Mouse (Mus musculus) gastrocnemius, adult 8-10 months (tissue): ENCODE data around the gene Gpkow. TPM values are rescaled to one million over a fixed set of nuclear protein-coding genes. Genes with fewer than 3 reads are reported as not detected.
"Not testable (repeated sequence)": the region's sequence is repeated elsewhere in the genome, so short reads cannot be mapped to it uniquely, and the experiment has no call there.

ENCODE experiments used
- DNase-seq, 2 experiments: peaks; one replicate each; pipeline ENCODE4 v3.0.0; 2022; ENCODE audit warnings: low spot score in 2 of 2
- total RNA-seq, 4 experiments: library from RNA; stranded (reverse); gene quantifications; 2 replicates each; pipeline ENCODE4 v1.2.4; 2022

Gene Gpkow
- total RNA-seq, 4 experiments from 2014 or later: 12.4 to 13.2 (median 12.7) TPM

GRCm38 (mm10) chrX:7744940-7745339, 48.0 kb downstream of the Gpkow start:
- no peak for DNase-seq

GRCm38 (mm10) chrX:7745429-7745828, 48.5 kb downstream of the Gpkow start:
- no peak for DNase-seq

- peak in 1 of 2 experiments; percentile 42 for DNase-seq
Observed at GRCm38 (mm10) chrX:7750432-7751116, 53.6 kb downstream of the Gpkow start, which contains the start of gene Ccdc120. Gene Ccdc120 (minus strand): TSS chrX:7750905.

- not testable (repeated sequence) for DNase-seq
Observed at GRCm38 (mm10) chrX:7753627-7754026, 56.7 kb downstream of the Gpkow start.

Other genes starting within 250 kb of the Gpkow start
- under 1 TPM in 2 of 4 experiments, not detected in 2; 0.19 to 0.59 TPM for gene Foxp3, start 123.5 kb upstream of the Gpkow start, total RNA-seq
- gene Ppp1r3f, start 122.8 kb upstream of the Gpkow start, total RNA-seq: 1 to 10 TPM; 2.4 to 4.7 (median 4.3) TPM
- 10 to 100 TPM; 10.1 to 13.8 (median 11.6) TPM for gene Ccdc22, start 91.6 kb upstream of the Gpkow start, total RNA-seq
- gene Cacna1f, start 90.0 kb upstream of the Gpkow start, total RNA-seq: not detected
- gene Syp, start 58.7 kb upstream of the Gpkow start, total RNA-seq: 1 to 10 TPM in 3 of 4 experiments, under 1 TPM in 1; 0.73 to 4.3 (median 2.2) TPM
- gene Prickle3, start 39.9 kb upstream of the Gpkow start, total RNA-seq: 10 to 100 TPM; 13.4 to 22.6 (median 17.0) TPM
- gene Plp2, start 25.7 kb upstream of the Gpkow start, total RNA-seq: 10 to 100 TPM; 29.6 to 34.3 (median 33.3) TPM
- 10 to 100 TPM; 21.4 to 25.1 (median 22.7) TPM for gene Magix, start 15.9 kb upstream of the Gpkow start, total RNA-seq
- 10 to 100 TPM; 34.5 to 41.8 (median 37.8) TPM for gene Wdr45, start 17.2 kb downstream of the Gpkow start, total RNA-seq
- gene Gm45208, start 25.1 kb downstream of the Gpkow start, total RNA-seq: under 1 TPM in 1 of 4 experiments, not detected in 3; 0.83 TPM
- gene Praf2, start 31.3 kb downstream of the Gpkow start, total RNA-seq: 1 to 10 TPM; 3.6 to 4.6 (median 3.7) TPM
- gene Ccdc120, start 53.8 kb downstream of the Gpkow start, total RNA-seq: 1 to 10 TPM in 1 of 4 experiments, under 1 TPM in 2, not detected in 1; 0.34 to 1.1 (median 0.86) TPM
- gene Tfe3, start 65.4 kb downstream of the Gpkow start, total RNA-seq: 1 to 10 TPM; 6.0 to 8.1 (median 7.6) TPM
- gene Gripap1, start 92.6 kb downstream of the Gpkow start, total RNA-seq: 10 to 100 TPM; 15.5 to 19.4 (median 16.1) TPM
- under 1 TPM; 0.05 to 0.16 (median 0.12) TPM for gene Kcnd1, start 125.2 kb downstream of the Gpkow start, total RNA-seq
- gene Otud5, start 144.2 kb downstream of the Gpkow start, total RNA-seq: 10 to 100 TPM; 13.8 to 17.8 (median 15.6) TPM
- 1 to 10 TPM; 1.1 to 3.3 (median 1.7) TPM for gene Pim2, start 181.1 kb downstream of the Gpkow start, total RNA-seq
- gene Slc35a2, start 186.9 kb downstream of the Gpkow start, total RNA-seq: 10 to 100 TPM in 2 of 4 experiments, 1 to 10 TPM in 2; 8.5 to 11.3 (median 10.2) TPM
- 10 to 100 TPM; 17.3 to 20.6 (median 19.3) TPM for gene Pqbp1, start 202.1 kb downstream of the Gpkow start, total RNA-seq
- 10 to 100 TPM; 47.8 to 58.6 (median 53.9) TPM for gene Timm17b, start 202.2 kb downstream of the Gpkow start, total RNA-seq
- gene Gm10491, start 210.7 kb downstream of the Gpkow start, total RNA-seq: not detected
- gene Gm10490, start 212.4 kb downstream of the Gpkow start, total RNA-seq: 1 to 10 TPM in 1 of 4 experiments, under 1 TPM in 1, not detected in 2; 0.87 to 1.5 TPM
- not detected for gene Pcsk1n, start 222.7 kb downstream of the Gpkow start, total RNA-seq
- gene Eras, start 231.5 kb downstream of the Gpkow start, total RNA-seq: not detected